Mouse (Mus musculus): Measurements from ENCODE around the gene Gm20773.
"Not testable (repeated sequence)": the region's sequence is repeated elsewhere in the genome, so short reads cannot be mapped to it uniquely, and the experiment has no call there.

Gene Gm20773

DNA sequence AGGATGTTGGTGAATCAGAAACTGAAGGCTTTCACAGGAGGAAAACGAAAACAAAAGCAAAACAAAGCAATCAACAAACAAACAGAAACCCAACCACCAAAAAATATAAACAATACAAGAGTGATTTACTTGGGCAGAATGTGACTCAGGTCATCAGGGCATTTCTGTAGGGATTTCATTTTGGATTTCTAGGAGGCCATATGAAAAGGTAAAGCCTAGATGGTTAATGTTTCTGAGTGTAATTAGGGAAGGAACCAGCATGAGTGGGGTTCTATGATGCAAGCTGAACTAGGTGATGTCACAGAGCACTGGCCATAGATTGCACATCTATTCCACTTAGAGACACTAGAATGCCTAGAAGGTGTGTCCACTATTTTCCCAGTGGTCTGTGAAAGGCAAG is at the start of gene Gm20773:
TSS of gene Gm20773 (plus strand) at position 301 of the 400 bp plus-strand sequence.
- in situ Hi-C loops (cut with MboI; ENCODE audit: unreplicated experiment in 2 of 2), result not testable (repeated sequence)

- in situ Hi-C loops (cut with MboI; ENCODE audit: unreplicated experiment in 2 of 2), result not testable (repeated sequence)
Observed at GRCm38 (mm10) chrY:13465479-13465878, 28.3 kb upstream of the Gm20773 start, which contains the start of gene Gm21866. Gene Gm21866 (minus strand): TSS chrY:13465579.
